Mouse (Mus musculus) layer of hippocampus, adult 8-10 months (tissue): ENCODE results near the gene Gemin8. TPM values are rescaled to one million over a fixed set of nuclear protein-coding genes. Genes with fewer than 3 reads are reported as not detected.

Source experiments
- DNase-seq, 2 experiments: peaks; one replicate each; pipeline ENCODE4 v3.0.0; 2022; ENCODE audit warnings: low spot score in 2 of 2
- total RNA-seq, 4 experiments: library from RNA; stranded (reverse); gene quantifications; 2 replicates each; pipeline ENCODE4 v1.2.4; 2022

Gene Gemin8
- total RNA-seq, 4 experiments from 2014 or later = 12.4 to 16.2 (median 13.1) TPM

DNA sequence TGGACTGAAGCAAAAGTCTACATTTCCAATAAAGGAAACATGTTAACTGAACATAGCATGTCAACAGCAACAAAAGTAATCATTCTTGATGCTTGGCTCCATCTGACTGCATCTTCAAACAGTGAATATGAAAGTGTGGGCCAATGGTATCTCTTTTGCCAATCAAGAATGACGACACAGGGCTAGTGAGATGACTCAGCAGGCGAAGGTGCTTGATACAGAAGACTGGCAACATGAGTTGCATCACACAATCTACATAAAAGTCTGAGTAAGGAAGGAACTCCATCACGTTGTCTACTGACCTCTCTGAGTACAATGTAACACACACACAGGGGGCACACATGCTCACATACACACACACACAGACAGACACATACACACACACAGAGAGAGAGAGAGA is 59.5 kb downstream of the Gemin8 start:
- DNase-seq = no peak

GRCm38 (mm10) chrX:166230515-166231267 is 60.4 kb downstream of the Gemin8 start:
- no peak for DNase-seq

DNA sequence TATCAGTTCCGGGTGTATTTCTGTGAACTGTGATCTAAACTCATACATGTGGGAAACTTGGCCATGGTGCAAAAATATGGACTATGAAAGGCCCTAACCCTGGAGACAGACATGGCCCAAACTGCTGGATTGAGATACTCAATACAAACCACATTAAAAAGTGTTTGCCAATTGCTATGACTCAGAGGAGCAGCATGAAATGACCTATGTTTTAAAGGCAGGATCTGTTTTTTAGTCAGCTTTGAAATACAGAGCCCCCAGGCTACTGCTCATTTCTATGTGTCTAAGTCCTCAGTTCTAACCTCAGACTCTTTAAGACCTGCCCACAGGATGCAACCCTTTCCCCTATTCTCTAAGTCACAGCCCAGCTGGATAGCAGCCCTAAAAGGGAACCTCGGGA is 65.9 kb downstream of the Gemin8 start:
- DNase-seq = no peak

- DNase-seq = peak in 1 of 2 experiments; percentile 31
Observed at GRCm38 (mm10) chrX:166238831-166239460, 68.7 kb downstream of the Gemin8 start, which contains the start of gene Gpm6b. Gpm6b (plus strand) TSS chrX:166238911.

- no peak for DNase-seq
Observed at GRCm38 (mm10) chrX:166239520-166239919, 69.3 kb downstream of the Gemin8 start.

Other genes starting within 250 kb of the Gemin8 start
- gene Gpm6b, start 68.5 kb downstream of the Gemin8 start, total RNA-seq = 100 to 1,000 TPM; 610 to 714 (median 661) TPM